Mouse (Mus musculus): ENCODE results near the gene Fxyd1. TPM values are rescaled to one million over a fixed set of nuclear protein-coding genes. Genes with fewer than 3 reads are reported as not detected.

Gene Fxyd1
- total RNA-seq, 4 experiments from 2014 or later = 556 to 826 (median 679) TPM

DNA sequence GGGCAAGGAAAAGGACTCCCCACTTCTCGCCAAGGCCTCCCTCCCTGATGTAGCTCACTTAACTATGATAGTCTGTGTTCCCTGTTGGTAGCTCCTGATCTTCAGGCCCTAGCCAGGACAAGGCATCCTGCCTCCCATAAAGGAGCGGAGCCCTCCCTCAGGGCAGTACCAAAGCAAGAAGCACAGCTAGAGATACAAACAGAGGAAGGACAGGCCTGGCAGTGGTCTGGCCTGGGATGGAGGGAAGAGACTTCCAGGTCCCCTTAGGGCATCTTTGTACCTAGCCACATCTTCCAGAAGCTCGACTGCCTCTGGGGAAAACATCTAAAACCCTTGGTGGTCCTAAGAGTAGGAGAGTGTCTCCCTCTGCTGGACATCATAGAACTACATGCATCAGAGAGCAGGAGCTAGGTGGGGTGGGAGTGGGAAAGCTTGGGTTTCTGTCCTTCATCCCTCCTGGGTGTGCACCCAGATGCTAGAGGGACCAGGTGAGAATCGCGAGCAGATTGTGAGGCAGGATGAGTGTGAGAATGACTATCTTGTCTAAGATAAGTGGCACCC lies 21.0 kb upstream of the Fxyd1 start:
- DNase-seq (ENCODE audit: low spot score in 2 of 2) = no peak

DNA sequence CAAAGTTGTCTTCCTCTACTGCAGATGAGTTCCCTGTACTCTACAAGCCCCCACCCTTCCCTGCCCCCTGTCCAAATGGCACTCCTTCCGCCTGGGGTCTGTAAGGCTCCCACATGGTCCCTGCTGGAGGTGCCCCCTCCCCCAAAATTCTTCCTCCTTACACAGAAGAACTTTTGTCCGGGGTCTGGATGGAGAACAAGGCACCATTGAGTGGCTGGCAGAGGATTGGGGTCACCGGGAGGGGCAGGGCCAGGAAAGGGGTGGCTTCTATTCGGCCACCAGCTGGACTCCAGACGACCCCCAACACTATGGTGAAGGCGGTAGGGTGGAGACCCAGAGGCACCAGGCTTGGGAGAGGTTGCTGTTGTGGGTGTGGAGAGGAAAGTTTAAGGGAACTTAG lies 20.5 kb upstream of the Fxyd1 start:
- DNase-seq (ENCODE audit: low spot score in 2 of 2) = no peak

DNA sequence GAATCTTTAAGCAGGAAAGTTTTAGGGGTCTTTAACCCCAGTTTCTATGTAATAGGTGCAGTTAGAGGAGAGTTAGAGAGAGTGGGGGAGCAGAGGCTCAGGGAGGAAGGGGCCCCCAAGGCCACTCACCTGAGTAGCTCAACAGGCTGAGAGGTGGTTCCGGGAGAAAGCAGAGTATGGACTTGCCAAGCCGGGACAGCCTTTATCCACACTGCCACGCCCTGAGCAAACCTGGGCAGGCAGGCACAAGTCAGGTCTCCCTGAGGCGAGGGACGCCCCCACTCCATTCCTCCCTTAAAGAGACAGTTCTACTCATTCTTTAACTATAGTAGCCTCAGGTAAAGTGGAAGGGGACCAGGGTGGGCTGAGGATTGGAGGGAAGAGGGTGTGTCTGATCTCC lies 19.5 kb upstream of the Fxyd1 start, which contains the start of gene Fxyd3:
Gene Fxyd3 (minus strand): TSS at position 213 of the 400 bp plus-strand sequence.
- DNase-seq (ENCODE audit: low spot score in 2 of 2) = no peak

DNA sequence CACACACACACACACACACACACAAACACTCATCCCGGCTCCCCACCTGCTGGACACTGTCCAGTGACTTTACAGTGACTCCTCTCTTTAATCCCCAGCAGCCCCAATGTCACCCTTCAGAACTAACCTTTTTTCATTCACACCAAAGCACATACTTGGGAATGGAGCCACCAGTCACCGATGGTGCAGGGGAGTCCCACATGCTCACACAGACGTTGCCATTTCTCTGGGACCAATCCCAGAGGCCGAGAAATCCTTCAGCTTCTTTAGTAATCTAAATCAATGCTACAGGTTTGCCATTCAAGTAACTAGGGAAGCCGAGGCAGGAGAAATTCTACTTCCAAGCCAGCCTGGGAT lies 17.7 kb upstream of the Fxyd1 start:
- DNase-seq (ENCODE audit: low spot score in 2 of 2) = no peak

DNA sequence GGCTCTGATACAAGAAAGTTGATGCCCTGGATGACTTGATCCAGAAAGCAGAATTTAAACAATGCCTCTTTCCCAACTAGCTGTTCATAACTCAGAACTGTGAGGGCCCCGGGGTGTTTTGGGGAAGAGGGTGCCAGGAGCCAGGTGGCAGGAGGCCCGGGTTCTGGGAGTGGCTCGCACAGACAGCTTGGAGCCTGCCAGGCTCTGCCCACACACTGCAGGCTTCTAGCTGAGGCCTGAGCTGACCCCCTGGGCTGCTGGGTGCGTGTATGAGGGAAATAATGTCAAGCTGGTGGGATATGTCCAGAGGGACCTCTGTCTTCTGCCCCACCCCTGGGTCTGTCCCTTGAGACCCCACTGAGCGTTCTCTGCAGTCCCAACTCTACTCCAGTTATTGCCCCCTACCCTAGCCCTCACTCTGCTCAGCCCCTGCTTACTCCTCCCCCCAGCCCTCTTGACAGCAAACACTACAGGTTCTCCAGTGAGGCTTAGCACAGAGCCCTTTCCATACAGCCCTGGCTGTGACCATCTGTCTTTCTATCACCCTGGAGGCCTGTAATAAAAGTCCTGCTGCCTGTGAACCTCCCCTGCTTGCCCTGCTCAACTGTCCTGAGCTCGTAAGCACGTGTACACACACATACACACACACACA lies 17.2 kb upstream of the Fxyd1 start:
- DNase-seq (ENCODE audit: low spot score in 2 of 2) = no peak

DNA sequence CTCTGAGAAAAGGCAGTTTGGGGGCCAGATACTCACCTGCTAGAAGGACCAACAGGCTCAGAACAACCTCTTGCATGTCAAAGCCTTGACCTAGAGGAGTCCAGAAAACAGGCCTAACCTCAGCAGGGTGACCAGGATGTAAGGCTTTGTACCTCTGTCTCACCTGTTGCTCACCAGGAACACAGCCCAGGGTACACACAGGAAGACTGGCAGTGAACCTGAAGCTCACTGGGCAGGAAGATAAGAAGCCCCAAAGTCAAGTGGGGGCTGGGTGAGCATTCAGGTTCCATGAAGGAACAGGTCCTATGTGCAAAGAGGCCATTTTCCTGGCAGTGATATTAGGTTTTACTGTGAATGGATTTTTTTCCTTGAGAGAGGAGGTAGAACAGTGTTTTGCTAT lies 16.5 kb upstream of the Fxyd1 start:
- DNase-seq (ENCODE audit: low spot score in 2 of 2) = no peak

DNA sequence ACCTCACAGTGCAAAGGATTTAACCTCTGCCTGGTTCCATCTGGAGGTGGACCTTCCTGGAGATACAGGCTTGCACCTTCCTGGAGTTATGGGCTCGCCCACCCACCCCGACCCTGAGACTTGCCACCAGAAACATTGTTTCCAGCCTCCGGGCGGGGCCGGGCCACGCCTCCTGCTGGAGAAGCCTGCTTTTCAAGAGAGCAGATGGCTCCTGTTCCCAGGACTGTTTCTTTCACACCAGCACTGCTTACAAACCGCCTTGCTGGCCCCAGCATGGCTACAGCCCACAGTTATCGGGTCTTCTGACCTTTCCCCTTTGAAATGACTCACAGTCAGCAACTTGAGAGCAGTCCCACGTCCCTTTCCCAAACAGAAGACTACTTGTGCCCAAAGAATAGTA lies 15.3 kb upstream of the Fxyd1 start:
- no peak for DNase-seq (ENCODE audit: low spot score in 2 of 2)

DNA sequence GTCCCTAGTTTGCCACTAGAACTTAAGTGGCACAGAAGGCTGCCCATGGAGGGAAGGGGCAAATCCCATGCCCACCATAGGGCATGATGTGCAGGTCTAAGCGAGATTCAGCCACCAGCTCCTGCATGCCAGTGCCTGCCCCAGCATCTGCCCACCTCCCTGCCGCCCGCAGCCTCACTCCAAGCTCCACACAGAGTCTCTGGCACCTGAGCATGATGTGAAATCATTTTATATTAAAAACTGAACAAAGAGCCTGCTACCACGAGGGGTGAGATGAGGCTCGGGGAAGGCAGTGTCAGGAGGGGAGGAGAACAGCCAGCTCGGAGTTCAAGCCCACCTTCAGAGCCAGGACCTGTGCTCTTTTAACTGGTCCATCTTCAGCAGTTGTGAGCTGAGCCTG lies 13.3 kb upstream of the Fxyd1 start:
- DNase-seq (ENCODE audit: low spot score in 2 of 2) = no peak

DNA sequence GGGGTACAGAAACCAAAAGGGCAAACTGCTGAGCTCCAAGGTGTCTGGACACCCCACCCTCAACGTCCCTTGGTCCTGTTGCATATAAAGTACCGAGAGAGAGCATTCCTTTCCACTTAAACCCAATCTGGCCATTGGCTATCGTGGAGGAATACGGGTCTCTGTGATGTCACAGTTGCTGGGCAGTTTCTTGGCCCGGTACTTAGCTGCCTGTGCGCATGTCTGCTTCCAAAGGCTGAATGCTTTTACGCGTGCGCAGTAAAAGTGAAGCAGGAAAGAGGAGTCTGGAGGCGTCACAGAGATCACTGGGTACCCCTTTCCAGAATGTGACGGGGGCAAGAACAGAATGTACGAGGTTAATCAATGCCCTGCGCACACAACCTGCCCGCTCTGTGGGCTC lies 12.5 kb upstream of the Fxyd1 start:
- no peak for DNase-seq (ENCODE audit: low spot score in 2 of 2)

DNA sequence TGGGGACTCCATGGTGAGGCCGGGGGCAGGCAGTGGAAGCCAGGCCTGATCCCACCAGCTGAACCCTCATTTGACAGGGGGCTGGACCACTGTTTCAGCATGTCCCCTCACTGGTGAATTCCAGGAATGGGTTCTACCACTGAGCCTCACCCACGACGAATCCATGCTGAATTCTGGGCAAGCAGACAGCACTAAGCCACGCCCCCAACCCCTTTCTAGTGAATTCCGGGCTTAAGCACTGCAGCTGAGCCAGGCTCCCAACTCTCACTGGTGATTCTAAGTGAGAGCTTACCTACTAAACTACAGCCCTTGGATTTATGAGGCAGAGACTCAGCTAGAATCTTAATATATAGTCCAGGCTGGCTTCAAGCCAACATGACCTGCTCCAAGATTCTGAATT lies 10.8 kb upstream of the Fxyd1 start:
- DNase-seq (ENCODE audit: low spot score in 2 of 2) = no peak

DNA sequence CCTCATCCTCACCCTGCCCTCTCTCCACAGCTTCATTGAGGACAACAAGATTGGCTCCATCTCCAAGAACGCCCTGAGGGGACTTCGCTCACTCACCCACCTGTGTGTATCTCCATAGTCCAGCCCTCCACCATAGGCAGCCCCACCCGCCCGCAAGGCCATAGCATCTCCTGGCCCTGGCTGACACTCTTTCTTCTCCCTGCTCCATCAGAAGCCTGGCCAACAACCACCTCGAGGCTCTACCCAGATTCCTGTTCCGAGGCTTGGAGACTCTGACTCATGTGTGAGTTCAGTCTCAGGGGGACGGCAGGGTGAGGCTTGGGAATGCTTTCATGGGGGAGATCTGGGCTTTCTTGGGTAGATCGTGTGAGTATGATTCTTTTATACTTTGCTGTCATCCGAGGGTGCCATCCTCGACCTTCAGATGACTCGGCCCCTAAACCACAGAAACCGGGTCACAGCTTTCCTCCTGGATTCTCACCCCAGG lies 6.1 kb upstream of the Fxyd1 start:
- no peak for DNase-seq (ENCODE audit: low spot score in 2 of 2)

DNA sequence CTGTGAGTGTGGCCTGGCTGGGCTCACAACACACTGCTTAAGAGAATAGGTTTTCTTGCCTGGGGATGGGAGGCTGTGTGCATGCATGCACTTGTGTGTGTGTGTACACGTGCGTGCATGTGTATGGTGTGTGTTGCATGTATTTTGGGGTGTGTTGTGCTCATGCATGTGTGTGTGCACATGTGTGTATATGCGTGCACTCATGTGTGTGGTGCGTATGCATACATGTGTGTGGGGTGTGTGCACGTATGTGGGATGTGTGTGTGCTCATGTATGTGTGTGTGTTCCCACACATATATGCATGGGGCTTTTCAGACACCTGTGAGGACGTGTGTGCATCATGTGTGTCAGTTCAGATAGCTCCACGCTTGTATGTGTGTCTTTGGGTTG lies 3.6 kb upstream of the Fxyd1 start:
- DNase-seq (ENCODE audit: low spot score in 2 of 2) = no peak

DNA sequence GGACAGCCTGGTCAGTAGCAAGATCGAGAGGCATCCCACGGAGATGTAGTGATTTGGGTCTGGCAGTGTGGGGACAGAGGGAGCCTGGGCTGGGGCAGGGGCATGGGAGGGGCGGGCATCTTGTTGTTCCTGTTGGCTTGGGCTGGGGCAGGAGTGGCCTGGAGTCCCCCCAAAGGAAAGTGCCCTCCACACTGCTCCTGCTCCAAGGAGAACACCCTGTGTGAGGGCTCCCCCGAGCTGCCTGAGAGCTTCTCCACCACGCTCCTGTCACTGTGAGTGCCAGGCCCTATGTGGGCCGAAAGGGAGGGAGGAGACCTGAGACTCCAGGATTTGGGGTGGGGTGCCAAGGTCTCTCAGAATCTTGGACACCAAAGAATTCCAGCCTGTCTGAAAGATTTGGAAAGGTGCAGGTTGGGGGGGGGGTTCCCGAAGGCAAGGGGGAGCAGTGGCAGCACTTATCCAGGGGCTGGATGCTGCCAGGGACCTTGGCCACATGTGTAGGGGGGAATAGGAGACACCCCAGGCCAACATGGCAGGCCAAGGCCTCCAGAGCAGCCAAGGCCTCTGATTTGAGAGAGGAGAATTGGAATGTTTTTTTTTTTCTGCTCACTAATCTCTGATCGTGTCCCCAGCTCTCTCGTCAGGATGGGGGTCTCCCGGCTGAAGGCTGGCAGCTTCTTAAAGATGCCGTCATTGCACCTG lies 3.1 kb upstream of the Fxyd1 start:
- DNase-seq (ENCODE audit: low spot score in 2 of 2) = no peak

DNA sequence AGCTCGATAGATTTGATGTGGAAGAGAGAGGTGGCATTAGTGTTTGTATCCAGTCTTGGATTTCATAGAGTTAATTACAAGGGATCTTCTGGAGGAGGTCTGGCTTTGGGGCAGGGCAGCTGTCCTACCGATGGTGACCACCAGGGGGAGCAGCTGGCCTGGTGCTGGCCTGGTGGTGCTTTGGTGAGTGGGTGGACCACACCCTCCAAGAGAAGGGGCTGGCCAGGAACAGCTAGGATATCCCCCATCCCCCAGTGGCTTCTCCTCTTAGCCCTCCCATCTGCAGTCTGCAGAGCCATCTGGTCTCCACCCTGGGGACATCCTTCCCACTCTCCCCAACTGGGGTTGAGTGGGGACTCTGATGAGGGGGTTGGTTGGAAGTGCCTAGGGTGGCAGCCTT lies 2.1 kb upstream of the Fxyd1 start, which contains the start of gene Lgi4:
Gene Lgi4 (plus strand): TSS at position 235 of the 400 bp plus-strand sequence.
- DNase-seq (ENCODE audit: low spot score in 2 of 2) = peak; percentile 91 to 92

DNA sequence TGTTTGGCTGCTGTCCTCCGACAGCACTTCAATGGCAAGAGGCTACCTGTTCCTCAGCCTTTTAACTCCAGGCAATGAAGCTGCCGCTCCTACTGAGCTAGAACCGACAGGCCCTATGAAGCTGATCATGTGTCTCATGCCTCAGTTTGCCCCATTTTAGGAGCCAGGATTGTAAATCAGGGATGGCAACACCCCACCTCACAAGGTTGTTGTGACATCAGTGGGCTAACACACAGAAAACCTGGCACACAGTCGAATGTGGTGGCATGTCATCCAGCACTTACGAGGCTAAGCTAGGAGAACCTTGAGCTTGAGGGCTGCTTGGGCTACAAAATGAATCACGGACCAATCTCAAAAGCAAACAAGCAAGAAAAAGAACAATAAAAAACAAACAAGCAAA lies 1.2 kb upstream of the Fxyd1 start:
- no peak for DNase-seq (ENCODE audit: low spot score in 2 of 2)

DNA sequence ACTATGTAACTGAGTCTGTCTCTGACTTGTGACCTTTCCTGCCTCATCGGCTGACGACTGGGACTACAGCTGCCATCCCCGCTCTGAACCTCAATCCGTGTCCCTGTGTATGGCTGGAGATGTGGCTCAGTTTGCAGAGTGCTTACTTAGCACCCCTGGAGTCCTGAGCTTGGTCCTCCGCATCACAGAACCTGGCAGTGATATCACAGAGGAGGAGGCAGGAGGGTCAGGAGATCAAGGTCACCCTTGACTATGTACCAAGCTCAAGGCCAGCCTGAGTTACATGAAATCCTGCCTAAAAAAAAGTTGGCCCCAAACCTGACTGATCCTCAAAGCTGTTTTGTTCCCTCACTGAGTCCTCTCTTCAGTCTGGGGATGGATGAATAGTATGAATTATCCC lies 731 bp upstream of the Fxyd1 start:
- no peak for DNase-seq (ENCODE audit: low spot score in 2 of 2)

DNA sequence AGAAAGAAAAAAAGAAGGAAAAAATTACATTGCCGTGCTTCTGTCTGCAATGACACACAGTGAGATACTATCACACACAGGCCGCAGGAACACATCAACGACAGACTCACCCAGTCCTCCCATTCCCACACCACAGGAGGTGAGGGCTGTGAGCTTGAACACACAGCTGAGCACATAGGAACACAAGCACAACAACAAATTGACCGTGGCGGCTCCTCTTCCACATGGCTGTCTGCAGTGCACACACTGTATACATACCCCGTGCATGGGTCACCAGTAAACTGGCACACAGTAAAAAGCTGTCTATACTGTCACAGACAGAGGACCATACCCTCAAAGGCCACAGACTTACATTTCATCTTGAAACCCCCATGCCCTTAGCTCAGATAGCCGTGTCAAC lies 551 bp downstream of the Fxyd1 start:
- DNase-seq (ENCODE audit: low spot score in 2 of 2) = no peak

DNA sequence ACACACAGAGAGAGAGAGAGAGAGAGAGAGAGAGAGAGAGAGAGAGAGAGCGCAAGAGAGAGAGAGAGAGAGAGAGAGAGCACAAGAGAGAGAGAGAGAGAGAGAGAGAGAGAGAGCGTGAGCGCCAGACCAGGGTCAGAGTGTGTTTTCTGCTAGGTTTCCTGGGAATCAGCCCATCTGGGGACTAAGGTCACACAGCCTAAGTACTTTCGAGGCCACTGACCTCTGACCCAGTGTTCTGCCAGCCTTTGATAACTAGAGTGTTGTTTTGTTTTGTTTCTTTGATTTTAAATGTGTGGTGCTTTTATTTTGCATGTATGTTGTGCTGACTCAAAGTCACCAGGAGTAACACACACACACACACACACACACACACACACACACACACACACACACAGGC lies 1.1 kb downstream of the Fxyd1 start:
- DNase-seq (ENCODE audit: low spot score in 2 of 2) = no peak

DNA sequence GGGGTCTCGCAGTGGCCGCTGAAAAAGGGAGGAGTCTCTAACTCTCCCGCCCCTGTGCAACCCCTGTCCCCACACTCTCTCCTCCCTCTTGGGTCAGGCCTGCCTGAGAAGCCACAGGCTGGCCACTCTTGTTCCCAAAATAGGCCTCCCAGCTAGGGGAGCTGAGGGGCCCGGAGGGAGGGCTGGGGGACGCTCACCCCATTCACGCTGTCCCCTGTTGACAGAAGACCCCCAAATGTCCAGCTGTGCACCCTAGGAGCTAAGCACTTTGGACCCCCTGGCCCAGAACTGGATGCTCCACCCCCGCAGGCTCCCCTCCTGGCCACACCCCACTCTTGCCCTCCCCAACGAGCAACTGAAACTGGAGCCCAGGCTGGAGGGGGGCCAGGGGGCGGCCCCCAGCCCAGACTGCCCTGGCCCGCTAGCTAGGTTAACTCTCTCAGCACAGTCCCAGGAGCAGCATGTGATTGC lies 1.6 kb downstream of the Fxyd1 start:
- peak; percentile 93 to 94 for DNase-seq (ENCODE audit: low spot score in 2 of 2)

DNA sequence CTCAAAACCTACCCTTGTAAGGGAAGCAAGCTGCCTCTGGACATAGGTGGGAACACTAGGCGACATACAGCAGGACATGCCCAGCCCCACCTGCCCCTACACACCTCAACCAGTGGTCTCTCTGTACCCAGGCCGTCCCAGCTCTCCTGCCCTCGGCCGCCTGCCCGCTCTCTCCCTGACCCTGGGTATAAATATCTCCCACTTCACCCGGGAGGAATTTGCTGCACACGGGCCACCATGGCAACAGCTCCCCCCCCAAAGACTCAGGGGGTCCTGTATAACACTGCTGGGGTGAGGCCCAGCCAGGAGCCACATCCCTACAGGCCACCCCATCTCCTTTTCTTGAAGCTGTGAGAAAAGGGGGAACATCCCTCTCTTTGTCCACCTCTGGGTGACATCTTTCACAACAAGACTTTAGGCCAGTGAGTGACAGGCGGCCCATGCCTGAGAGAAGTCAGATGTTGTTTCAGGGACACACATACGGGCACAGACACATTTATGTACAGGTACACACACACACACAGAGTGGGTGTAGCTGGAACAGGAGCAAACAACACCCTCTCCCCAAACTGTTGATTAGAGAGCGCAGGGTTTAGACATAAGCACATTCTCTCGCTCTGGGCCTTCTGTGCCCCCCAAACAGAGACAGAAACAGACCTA lies 2.2 kb downstream of the Fxyd1 start:
- DNase-seq (ENCODE audit: low spot score in 2 of 2) = peak; percentile 63 to 77

DNA sequence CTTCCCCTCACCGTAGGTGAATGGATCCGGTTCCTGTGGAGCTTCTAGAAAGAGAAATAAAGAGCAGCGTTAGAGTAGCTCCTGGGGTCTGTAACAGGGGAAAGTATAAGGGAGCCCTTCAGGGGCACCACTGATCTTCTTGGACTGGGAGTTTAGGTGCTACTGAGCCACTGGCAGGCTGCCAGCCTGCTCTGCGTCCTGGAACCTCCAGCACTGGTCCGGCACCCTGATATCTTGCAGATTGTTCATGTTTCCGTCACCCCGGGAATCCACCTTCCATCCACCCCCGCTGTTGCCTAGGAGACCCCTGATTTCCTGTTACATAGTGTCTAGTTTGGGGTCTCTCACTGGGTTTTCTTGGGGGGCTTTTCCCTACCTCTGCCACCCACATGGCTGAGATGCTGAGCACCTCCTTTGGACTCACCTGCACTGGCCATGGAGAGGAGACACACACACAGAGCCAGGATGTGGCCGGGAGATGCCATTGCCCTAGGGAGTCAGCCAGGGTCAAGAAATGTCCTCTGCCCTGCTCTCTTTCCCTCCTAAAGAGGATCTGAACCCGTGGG lies 3.0 kb downstream of the Fxyd1 start:
- DNase-seq (ENCODE audit: low spot score in 2 of 2) = no peak

Measured in gastrocnemius, adult 8-10 months (tissue).